Mouse (Mus musculus) macrophage (primary cell): ENCODE results near the gene Sfxn1. TPM values are rescaled to one million over a fixed set of nuclear protein-coding genes. Genes with fewer than 3 reads are reported as not detected.

Experiments used
- H3K27ac ChIP-seq: fragments of 350-480 bp; formaldehyde crosslinking; 2 replicates; pipeline ENCODE4 v1.9.0; 2021
- H3K36me3 ChIP-seq: fragments of 350-480 bp; formaldehyde crosslinking; 2 replicates; pipeline ENCODE4 v1.9.0; 2021; ENCODE audit errors: inconsistent target
- H3K4me3 ChIP-seq: fragments of 350-480 bp; formaldehyde crosslinking; 2 replicates; pipeline ENCODE4 v1.9.0; 2021; ENCODE audit errors: inconsistent target
- H3K79me2 ChIP-seq: fragments of 350-480 bp; formaldehyde crosslinking; 2 replicates; pipeline ENCODE4 v1.9.0; 2021; ENCODE audit errors: inconsistent target
- WGBS: methylation state at CpG from one replicate; pipeline ENCODE4 v1.1.7; 2026; ENCODE audit warnings: inconsistent platforms; ENCODE audit not compliant: missing documents; 5-methylcytosine and 5-hydroxymethylcytosine counted together
- polyA plus RNA-seq: library from polyadenylated mRNA; stranded (reverse); fragments of 250-400 nt; gene quantifications from 3 replicates; pipeline ENCODE4 v1.2.4, GENCODE M21; 2018; ENCODE audit warnings: inconsistent platforms

Sfxn1 gene
- polyA plus RNA-seq, 1 experiment from 2014 or later: 20.3 TPM

DNA sequence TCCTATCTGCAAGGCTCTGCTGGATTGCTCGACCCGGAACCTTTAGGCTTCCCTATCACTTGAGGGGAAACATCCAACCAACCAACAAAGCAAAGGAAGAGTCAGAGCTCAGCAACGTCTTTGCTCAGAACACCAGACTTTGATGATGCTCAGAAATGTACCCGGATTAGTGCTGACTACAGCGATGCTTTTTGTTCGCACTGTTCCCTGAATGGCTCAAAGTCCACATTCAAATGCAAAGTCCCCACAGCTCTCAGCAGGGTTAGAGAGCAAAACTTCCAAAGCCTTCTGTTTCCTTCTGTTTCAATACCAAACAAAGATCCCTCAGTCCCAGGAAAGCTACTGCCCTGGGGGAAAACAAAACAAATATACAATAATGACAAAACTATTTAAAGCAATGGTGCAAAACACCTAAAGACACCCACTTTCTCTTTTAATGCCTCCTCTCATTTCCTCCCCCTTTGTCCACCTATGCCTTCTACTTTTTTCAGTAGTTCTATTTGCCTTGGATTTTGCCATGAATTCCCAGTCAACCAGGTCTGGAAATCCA is 4.0 kb upstream of the Sfxn1 start:
- 67% methylated on average over 6 of the region's 6 CpGs for WGBS
- Histone ChIP-seq H3K4me3 (no peak overlapping the region), H3K27ac (no peak overlapping the region), H3K79me2 (no peaks in the 10 kb centered on the region), H3K36me3 (no peaks in the 10 kb centered on the region)

DNA sequence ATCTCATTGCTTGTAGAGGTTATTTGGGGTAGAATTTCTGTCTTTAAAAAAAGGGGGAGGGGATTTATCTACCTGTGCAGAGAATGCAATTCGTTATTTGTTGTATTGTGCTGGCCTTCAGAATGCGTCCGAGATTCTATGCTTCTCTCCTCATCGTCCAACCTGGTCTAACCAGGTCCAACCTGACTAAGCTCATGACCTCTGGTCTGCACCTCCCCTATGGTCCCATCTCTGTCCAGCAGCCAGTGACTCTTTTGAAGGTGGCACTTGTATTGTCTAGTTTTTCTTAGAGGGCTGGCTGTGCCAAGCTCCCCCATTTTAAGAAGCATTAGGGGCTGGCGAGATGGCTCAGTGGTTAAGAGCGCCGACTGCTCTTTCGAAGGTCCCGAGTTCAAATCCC is 658 bp upstream of the Sfxn1 start:
- 97% methylated on average over 9 of the region's 9 CpGs for WGBS
- peaks cover 25% of the 10 kb centered on the region for H3K79me2 ChIP-seq

DNA sequence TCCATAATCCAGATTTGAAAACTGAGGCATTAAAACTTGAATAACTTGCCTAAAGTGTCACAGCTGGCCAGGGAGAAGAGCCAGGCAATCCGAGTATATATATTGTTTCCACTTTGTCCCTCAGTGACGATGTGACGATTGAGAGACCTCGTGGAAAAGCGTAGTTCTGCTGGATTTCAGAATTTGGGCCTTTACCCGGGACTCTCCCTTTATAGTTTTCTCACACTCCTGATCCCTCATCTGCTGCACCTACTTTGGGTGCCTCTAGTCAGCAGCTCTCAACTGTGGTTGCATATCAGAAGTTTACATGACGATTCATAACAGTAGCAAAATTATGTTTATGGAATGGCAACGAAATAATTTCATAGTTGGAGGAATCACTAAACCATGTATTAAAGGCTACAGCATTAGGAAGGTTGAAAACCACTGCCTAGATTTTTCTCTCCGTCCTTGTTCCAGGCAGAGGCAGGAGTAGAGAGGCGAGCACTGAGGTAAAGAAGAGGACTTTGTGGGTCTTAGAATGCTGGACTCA is 923 bp downstream of the Sfxn1 start:
- Histone ChIP-seq H3K36me3 (no peaks in the 10 kb centered on the region), H3K79me2 (peaks cover 41% of the 10 kb centered on the region), H3K27ac (no peak overlapping the region), H3K4me3 (peak overlapping the region; percentile 65)
- WGBS: 25% methylated on average over 10 of the region's 10 CpGs

More for the DNA sequence above, 658 bp upstream of the Sfxn1 start:
- no peak overlapping the region for H3K27ac ChIP-seq
- no peak overlapping the region for H3K4me3 ChIP-seq
- no peaks in the 10 kb centered on the region for H3K36me3 ChIP-seq

DNA sequence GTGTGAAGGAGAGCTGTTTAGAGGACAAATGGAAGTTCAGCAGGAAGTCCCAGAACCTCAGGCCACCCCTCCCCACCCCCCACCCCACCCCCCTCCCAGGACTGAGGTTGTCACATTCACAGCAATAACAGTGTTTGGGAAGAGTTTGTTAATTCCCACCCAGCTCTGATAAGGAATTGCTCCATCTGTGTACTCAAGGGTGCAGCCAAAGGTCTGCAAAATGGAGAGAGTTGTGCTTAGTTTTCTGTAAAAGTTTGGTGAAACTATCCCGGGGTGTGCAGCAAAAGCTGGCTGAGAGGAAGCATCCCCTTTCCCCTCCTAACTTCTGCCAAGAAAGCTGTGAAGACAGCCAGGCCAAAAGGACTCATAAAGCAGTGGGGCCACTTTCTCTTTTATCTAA is 1.4 kb downstream of the Sfxn1 start:
- WGBS: 0% methylated on average over 1 of the region's 1 CpGs
- Histone ChIP-seq H3K36me3 (no peaks in the 10 kb centered on the region), H3K27ac (no peak overlapping the region), H3K4me3 (peak overlapping the region; percentile 65; the same call in 1 of the 2 replicates), H3K79me2 (peaks cover 46% of the 10 kb centered on the region)

DNA sequence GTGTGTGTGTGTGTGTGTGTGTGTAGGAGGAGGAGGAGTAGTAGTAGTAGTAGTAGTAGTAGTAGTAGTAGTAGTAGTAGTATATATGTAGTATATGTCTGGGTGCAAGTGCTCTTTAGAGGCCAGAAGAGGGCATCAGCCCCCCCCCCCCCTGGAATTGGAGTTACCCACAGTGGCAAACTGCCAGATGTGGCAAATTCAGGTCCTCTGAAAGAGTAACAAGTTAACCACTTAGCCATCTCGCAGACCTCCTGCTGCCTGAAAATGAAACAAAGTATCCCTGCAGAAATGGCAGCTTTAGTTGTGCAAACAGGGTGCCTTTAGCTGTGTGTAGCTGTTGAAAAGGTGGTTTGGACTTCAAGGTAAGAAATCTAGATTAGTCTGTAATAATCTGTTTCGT is 1.8 kb downstream of the Sfxn1 start:
- Histone ChIP-seq H3K4me3 (no peak overlapping the region), H3K27ac (no peak overlapping the region), H3K79me2 (peaks cover 50% of the 10 kb centered on the region), H3K36me3 (no peaks in the 10 kb centered on the region)
- WGBS: 44% methylated on average over 2 of the region's 2 CpGs

DNA sequence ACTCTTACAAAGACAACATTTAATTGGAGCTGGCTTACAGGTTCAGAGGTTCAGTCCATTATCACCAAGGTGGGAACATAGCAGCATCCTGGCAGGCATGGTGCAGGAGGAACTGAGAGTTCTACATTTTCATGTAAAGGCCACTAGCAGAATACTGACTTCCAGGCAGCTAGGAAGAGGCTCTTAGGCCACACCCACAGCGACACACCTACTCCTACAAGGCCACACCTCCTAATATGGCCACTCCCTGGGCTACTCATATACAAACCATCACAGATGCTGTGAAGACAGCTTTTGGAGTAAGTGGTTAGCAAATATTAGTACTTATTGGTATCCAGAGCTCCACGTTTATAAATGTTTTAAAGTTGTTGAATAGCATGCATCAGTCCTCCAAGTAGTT is 3.7 kb downstream of the Sfxn1 start:
- Histone ChIP-seq H3K27ac (no peak overlapping the region), H3K4me3 (no peak overlapping the region), H3K36me3 (no peaks in the 10 kb centered on the region), H3K79me2 (peaks cover 62% of the 10 kb centered on the region)
- WGBS: 89% methylated on average over 2 of the region's 2 CpGs

DNA sequence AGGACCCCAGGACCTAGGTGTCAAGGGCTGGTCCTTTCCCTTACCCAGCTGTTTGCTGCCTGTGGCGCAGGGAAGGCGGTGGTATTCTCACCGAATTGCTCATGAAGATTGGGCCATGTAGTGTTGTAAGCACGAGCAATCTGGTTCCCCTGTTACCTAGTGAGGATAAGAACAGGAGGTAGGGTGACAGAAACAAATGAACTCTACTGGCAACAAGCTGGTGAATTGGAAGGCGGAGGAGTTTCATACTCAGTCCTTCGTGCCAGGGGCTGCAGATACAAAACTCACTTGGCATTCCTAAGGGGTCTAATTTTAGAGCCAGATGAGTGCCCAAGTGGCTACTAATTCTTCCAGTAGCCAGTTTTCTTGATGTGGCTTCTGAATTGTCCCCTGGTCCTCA is 4.4 kb downstream of the Sfxn1 start:
- Histone ChIP-seq H3K79me2 (peaks cover 62% of the 10 kb centered on the region), H3K27ac (no peak overlapping the region), H3K4me3 (no peak overlapping the region), H3K36me3 (no peaks in the 10 kb centered on the region)
- WGBS: 94% methylated on average over 6 of the region's 6 CpGs

DNA sequence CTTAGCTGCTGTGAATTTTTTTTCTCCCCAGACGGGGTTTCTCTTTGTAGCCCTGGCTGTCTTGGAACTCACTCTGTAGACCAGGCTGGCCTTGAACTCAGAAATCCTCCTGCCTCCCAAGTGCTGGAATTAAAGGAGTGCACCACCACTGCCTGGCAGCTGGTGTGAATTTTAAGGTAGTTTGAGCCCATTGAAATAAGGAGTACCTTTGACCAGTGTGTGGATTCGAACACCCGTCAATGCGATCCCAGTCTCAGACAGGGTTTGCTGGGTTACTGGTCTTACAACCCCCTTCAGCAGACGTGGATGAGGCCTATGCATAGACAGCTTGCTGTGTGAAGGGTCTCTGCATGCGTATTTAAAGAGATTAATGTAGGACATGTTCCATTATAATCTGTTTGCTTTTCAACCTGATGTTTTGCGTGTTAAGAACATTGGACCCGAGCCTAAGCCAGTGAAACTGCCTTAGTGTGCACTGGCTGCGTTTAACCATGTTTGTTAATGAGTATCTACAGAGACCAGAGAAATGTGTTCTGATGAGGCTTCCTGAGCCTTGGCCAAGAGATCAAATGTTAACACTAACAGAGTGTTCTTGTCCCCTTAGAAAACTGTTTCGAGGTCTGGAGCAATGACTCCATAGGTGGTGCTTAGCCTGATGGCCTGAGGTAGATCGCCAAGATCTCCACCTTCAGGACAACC is 5.2 kb downstream of the Sfxn1 start:
- peaks cover 68% of the 10 kb centered on the region for H3K79me2 ChIP-seq
- H3K36me3 ChIP-seq: no peaks in the 10 kb centered on the region
- no peak overlapping the region for H3K4me3 ChIP-seq
- 94% methylated on average over 10 of the region's 11 CpGs for WGBS
- no peak overlapping the region for H3K27ac ChIP-seq

DNA sequence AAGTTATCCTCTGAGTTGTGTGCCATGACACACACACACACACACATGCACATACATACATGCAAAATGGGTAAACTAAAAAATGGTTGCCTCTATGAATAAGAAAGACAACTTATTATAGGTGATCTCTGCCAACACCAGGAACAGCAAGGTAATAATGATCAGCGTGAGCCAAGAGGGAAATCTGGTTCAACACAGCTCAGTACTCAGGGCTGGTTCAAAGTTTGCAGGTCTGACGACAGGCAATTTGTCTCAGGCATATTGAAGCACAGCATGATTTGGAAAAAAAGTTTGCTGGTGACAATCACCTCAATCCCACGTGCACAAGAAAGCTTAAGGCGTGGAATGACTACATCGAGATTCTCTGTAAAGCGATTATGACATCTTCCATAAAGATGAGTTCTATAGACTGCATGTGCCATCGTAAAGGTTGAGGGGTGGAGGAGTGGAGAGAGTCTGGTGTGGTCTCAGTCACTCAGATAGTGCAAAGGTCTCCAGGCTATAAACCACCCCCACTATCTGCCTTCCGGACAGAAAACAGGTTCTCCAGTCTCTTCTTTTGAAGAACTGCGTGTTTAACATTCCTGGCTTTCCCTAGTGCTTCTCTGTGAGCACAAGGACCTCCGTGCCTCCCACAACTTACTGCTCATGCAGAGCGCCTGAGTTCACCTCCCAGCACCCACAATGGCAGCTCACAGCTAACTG is 6.0 kb downstream of the Sfxn1 start:
- Histone ChIP-seq H3K36me3 (no peaks in the 10 kb centered on the region), H3K4me3 (no peak overlapping the region), H3K79me2 (peaks cover 75% of the 10 kb centered on the region), H3K27ac (no peak overlapping the region)
- WGBS: 94% methylated on average over 11 of the region's 11 CpGs

DNA sequence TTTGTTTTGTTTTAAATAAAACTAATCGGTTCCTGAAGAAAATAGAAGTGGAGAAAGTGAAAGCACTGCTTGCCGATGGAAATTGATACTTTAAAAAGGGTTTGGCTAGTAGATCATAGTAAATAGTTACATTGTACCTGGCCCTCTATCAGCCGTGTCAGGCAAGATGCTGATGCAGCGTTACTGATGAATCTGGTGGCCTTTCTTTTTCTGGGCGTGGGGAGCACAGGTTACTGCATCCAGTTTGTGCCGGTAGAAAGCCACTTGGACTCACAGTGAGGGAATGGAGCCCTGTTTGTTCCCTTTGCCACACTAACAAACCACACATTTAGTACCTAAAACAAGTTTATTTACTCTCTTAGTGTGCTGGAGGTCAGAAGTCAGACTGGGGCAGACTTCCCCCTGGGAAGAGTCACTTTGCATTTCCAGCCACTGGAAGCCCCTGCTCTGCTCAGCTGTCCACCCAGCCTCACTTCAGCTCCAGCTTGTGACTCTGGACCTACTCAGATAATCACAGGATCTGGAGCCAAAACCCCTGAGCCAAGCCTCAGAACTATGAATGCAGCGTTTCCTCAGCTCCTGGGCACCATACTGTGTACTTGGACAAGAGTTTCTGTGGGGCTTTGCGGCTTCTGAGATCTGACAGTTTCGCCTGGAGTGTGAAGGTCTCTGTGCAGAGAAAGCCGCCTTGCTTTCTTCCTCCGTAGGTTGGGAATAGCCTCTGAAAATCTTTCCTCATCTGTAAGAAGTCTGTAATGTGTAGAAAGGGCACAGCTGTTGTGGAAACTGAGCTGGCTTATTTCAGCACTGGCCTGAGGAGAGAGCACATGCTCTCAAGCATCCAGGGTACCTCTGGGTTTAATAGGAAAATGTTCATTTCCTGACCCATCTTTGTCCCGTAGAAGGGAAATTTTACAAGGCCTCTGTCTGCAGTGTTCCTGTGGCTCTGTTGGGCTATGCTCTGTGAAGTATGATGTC is 8.4 kb downstream of the Sfxn1 start:
- H3K27ac ChIP-seq: no peak overlapping the region
- no peak overlapping the region for H3K4me3 ChIP-seq
- no peaks in the 10 kb centered on the region for H3K36me3 ChIP-seq

DNA sequence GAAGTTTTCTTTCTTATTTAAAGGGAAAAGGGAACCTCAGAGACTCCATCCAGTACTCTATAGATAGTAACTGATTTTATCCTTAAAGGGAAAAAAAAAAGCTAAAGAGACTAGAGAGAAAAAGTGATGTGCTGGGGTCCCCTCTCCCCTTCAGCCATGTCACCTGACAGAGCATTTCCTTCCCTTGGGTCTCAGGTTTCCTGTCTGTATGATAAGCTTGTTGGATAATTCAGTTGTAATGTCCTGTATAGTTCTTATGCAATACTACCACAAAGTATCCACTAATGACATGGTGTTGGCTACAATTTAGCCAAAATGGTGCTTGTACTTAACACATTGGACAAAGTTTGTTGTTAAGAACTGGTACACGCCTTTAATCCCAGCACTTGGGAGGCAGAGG is 9.1 kb downstream of the Sfxn1 start:
- H3K4me3 ChIP-seq: no peak overlapping the region
- 70% methylated on average over 1 of the region's 1 CpGs for WGBS
- H3K36me3 ChIP-seq: no peaks in the 10 kb centered on the region
- H3K27ac ChIP-seq: no peak overlapping the region
- peaks cover 62% of the 10 kb centered on the region for H3K79me2 ChIP-seq

More for the DNA sequence above, 8.4 kb downstream of the Sfxn1 start:
- 72% methylated on average over 12 of the region's 12 CpGs for WGBS
- peaks cover 69% of the 10 kb centered on the region for H3K79me2 ChIP-seq

DNA sequence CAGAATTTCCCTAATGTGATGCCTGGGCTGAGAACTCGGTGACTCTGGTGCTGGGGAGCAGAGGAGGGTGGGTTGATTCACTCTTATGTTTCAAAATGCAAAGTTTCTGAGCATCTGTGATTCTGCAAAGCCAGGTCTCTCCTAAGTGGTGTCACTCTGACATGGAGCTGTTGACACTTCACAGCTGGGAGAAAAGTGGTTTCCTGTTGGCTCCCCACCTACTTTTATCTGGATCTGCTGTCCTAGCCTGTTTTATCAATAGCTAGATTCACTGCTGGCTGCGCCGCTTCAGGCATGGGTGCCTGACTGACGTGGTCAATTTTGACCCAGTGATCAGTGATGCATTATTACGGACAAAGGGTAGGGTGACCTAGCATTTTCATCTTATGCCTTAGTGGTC is 11.3 kb downstream of the Sfxn1 start:
- 83% methylated on average over 5 of the region's 5 CpGs for WGBS
- Histone ChIP-seq H3K79me2 (peaks cover 41% of the 10 kb centered on the region; the same call in 1 of the 2 replicates), H3K36me3 (peaks cover 11% of the 10 kb centered on the region; the same call in 1 of the 2 replicates), H3K27ac (no peak overlapping the region), H3K4me3 (no peak overlapping the region)

DNA sequence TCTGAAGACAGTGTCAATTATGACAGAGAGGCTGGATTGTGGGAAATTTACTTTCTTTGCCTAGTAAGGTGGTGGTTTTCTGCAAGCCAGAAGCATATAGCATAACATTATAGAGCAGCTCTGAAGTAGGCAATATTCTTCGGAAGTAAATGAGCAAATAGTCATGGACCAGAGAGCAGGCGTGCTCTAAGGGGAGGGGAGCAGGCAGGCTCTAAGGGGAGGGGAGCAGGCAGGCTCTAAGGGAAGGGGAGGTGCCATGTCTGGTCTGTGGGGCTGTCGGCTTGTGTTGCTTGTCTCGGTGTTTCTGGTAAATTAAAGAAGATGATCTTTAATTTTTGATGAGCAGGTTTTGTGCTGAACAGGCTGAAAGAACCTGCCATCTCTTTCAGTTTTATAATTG is 12.5 kb downstream of the Sfxn1 start:
- H3K79me2 ChIP-seq: peaks cover 28% of the 10 kb centered on the region; the same call in 1 of the 2 replicates
- no peak overlapping the region for H3K4me3 ChIP-seq
- peaks cover 22% of the 10 kb centered on the region; the same call in 1 of the 2 replicates for H3K36me3 ChIP-seq
- 88% methylated on average over 4 of the region's 4 CpGs for WGBS
- no peak overlapping the region for H3K27ac ChIP-seq

DNA sequence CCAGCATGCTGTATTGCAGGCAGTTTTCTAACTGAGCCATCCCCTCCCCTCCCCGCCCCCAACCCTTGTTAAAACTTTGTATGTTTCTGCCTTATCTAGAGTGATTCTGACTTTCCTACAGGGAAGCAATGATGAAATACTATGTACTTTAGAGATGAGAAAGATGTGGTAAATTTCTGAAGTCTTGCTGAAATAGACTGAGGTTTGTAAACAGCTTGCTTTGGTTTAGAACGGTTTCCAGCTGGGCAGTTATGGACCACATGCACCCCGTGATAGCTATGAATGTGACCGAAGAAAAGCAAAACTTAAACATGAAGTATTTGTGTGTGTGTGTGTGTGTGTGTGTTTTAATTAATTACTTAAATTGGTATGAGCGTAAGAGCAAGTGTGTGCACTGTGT is 13.2 kb downstream of the Sfxn1 start:
- no peak overlapping the region for H3K27ac ChIP-seq
- no peak overlapping the region for H3K4me3 ChIP-seq
- H3K79me2 ChIP-seq: peaks cover 24% of the 10 kb centered on the region; the same call in 1 of the 2 replicates
- WGBS: 64% methylated on average over 5 of the region's 5 CpGs
- H3K36me3 ChIP-seq: peaks cover 29% of the 10 kb centered on the region; the same call in 1 of the 2 replicates
